Mouse (Mus musculus): ENCODE measurements at regions not wholly inside any gene's neighbourhood (a gene's known extent, or its start where the extent isn't known, plus 50 kb on each side); places are given as distances from the start of the nearest gene placed in this dataset.

DNA sequence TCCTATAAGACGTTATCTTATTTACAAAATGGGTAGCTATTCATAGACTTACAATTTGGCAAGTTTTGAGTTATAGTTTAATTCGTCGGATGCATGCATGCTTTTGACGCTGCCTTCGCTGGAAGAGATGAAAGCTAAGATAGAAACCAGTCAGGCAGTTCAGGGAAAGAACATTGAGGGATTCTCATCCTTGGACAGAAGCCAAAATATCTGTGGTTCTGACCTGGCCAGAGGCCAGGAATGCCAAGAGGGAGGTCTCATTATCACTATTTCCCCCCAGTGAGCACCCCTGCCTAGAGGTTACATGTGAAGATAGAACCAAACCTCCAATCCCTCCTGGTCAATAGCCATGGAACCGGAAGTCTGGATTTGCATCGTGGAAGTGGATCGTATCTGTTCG lies 167.1 kb upstream of the Ankrd55 start:
- no peak for DNase-seq (ENCODE audit: low read depth, low spot score)

DNA sequence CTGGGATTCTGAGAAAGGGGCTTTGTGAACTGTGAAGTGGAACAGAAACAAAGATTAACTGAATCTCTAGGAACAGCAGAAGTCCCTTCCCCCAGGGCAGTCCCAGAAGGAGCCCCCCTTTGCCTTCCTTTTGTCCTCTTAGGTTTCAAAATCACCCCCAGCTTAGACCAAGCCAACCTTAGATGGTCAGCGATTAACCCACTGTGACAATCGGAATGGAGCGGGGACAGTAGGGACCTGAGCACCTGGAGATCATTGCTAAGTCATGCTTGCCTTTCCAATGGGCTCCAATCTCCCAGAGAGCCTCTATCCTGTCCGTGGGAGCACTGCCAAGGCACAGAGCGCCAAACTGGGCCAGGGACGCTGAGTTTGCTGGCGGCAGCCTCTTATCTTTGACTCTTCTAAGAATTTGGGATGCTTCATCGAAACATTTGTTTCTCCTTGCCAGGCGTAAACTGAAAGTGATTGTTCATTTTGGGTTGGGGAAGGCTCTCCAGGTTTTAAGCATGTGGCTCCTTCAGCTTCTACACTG lies 165.3 kb upstream of the Ankrd55 start:
- DNase-seq (ENCODE audit: low read depth, low spot score): no peak

- no peak for DNase-seq (ENCODE audit: low read depth, low spot score)
Measured at GRCm38 (mm10) chr13:112125769-112126469, 162.3 kb upstream of the Ankrd55 start.

GRCm38 (mm10) chr13:112130220-112130619 lies 158.0 kb upstream of the Ankrd55 start:
- DNase-seq (ENCODE audit: low read depth, low spot score): no peak

DNA sequence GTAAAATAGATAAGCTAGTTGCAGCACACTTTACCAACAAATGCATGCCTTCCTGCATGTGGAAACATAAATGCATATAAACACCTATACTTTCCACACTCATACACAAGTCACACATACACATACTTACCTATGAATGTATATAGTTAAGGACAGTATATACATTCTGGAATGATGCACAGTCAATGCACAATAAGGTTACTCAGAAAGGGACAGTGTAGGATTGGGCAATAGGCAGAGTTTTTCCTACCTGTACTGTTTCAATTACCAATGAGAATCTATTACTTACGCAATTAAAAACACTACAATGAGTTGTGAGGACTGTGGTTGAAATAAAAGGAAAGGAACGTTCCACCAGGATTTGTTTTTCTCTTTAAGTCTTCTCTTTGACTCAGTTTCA lies 157.5 kb upstream of the Ankrd55 start:
- no peak for DNase-seq (ENCODE audit: low read depth, low spot score)

- no peak for DNase-seq (ENCODE audit: low read depth, low spot score)
Measured at GRCm38 (mm10) chr13:112131191-112131590, 157.1 kb upstream of the Ankrd55 start.

DNA sequence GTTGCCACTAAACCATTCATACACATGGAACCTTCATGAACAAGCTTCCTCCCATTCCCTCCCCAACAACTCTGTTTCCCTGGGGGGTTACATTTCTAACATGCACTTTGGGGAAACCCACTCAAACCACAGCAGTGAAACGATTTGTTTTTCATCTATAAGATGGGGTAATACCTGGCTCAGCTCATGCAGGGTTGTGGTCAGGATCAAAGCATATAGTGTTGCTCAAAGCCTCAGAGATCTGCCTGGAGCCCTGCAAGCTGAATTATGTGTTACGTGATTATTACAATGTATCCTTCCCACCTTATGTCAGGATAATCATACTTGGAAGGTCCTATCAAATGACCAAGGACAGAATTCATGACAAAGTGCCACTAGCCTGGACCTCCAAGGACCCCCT lies 154.5 kb upstream of the Ankrd55 start:
- DNase-seq (ENCODE audit: low read depth, low spot score): no peak

- no peak for DNase-seq (ENCODE audit: low read depth, low spot score)
Measured at GRCm38 (mm10) chr13:112134701-112135100, 153.6 kb upstream of the Ankrd55 start.

DNA sequence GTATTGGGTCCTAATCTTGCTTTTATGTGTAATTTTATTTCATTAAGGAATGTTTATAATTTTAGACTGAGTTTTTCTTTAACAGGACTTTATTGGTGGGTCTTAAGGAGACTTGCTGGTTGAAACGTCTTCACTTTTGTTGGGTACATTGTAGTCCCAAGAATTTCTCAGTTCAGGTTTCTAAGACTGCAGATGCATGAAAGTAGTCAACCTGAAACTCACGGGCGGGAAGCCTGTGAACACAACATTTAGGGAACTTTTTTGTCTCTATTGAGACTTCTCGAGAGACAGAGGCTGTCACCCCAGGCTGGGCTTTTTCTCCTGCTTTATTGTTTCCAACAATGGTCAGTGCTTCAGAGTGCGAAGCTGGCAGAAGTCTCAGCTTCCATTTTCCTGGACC lies 152.5 kb upstream of the Ankrd55 start:
- no peak for DNase-seq (ENCODE audit: low read depth, low spot score)

DNA sequence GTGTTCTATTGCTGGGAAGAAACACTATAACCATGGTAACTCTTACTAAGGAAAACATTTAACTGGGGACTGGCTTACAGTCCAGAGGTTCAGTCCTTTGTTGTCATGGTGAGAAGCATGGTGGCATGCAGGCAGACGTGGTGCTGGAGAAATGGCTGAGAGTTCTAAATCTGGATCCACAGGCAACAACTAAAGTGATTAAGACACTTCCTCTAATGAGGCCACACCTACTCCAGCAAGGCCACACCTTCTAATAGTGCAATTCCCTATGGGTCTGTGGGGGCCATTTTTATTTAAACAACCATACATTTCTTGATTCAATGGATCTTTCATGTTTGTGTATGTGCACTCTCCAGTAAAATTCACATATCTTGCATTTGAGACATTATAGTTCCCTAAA lies 151.4 kb upstream of the Ankrd55 start:
- DNase-seq (ENCODE audit: low read depth, low spot score): no peak

DNA sequence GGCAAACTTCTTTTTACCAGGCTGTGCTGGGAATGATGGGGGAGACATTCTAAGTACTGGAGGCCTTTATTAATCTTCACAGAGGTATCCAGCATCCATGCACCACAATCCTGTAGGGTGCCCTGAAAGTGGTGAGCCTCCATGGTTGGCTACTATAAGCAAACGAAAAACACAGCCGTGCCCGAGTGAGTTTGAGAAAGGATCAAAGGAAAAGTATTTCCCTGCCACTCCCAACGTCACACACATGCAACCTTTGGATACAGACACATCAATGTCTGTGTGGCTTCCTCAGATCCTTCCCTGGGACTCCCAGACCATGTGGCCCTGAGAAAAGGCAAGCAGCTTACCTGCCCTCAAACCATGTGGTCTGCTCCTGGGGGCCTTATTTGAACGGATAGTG lies 147.4 kb upstream of the Ankrd55 start:
- no peak for DNase-seq (ENCODE audit: low read depth, low spot score)

GRCm38 (mm10) chr13:112144393-112145348 lies 143.6 kb upstream of the Ankrd55 start:
- DNase-seq (ENCODE audit: low read depth, low spot score): no peak

- DNase-seq (ENCODE audit: low read depth, low spot score): peak; percentile 32
Measured at GRCm38 (mm10) chr13:112152614-112153550, 135.4 kb upstream of the Ankrd55 start.

- peak; percentile 39 for DNase-seq (ENCODE audit: low read depth, low spot score)
Measured at GRCm38 (mm10) chr13:112153681-112154127, 134.5 kb upstream of the Ankrd55 start.

DNA sequence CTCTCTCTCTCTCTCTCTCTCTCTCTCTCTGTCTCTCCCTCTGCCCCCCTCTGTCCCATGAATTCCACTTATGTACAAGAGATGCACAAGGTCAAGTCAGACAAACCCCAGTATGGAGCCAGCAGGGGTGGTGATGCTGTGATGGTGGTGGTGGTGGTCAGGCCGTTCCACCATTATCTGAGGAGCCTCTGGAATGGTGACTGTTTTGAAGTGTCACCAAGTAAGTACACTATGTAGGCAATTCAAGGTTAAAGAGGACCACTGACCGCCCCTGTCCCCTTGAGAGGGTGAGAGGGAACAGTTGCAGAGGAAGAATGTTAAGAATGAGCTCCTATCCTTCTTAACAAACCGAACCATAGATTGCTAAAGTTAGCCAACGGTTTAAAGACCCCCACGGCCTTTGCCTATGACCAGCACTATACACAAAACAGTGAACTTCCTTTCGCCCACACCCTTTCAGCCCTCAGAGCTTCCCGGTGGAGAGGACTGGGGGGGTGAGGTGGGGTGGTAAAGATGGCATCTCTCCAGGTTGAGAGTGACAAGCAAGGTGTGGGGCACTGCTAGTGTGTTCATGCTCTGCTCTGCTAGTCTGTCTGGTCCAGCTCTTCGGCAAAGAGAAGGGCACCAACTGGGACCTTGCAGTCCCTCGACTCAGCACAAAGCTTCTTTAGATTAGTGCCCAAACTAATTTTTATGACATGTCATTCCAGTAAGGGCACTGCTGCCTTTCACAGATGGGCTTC lies 128.7 kb upstream of the Ankrd55 start:
- DNase-seq (ENCODE audit: low read depth, low spot score): no peak

GRCm38 (mm10) chr13:112160173-112160641 lies 128.0 kb upstream of the Ankrd55 start:
- DNase-seq (ENCODE audit: low read depth, low spot score): no peak

GRCm38 (mm10) chr13:112160726-112161125 lies 127.5 kb upstream of the Ankrd55 start:
- no peak for DNase-seq (ENCODE audit: low read depth, low spot score)

GRCm38 (mm10) chr13:112161886-112162285 lies 126.4 kb upstream of the Ankrd55 start:
- DNase-seq (ENCODE audit: low read depth, low spot score): no peak

DNA sequence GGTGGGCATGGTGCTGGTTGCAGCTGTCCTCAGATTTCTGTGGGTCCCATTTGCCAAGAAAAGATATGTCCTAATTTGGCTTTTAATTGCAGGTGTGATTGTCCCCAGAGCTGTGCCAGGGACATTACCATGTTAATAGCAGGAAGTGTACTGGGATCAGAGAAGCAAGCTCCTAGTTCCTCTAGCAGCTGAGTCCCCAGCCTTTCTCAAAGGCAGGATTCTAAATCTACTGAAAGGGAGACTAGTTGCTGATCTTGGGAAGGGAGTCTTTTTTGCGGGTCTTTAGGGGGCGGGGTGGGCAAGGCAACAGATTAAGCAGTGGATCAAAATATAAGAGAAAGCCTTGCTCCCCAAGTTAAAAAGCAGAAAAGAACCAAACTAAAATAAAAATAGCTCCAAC lies 122.3 kb upstream of the Ankrd55 start:
- no peak for DNase-seq (ENCODE audit: low read depth, low spot score)

DNA sequence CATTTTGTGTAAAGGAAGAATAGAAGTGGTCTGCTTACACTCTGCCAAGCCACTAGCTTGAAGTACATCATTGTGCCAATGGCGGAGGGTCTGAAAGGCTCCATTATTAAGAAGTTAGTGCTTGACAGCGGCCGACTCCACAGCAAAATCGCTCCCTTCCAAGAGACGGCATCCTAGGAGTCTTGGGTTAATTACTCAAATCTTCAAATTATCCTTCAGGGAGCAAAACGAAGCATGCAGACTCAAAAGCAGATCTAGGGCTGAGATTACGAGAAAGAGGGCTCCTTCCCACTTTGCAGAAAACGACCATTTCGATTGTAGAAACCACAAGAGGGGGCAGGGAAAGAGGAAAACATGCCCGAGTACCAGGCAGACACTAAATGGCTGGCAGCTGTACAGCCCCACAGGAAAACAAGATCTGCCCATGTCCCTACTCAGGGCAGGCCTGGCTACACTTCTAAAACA lies 121.9 kb upstream of the Ankrd55 start:
- DNase-seq (ENCODE audit: low read depth, low spot score): no peak

Data from forelimb bud, embryonic 11.5 days (tissue).